Mouse (Mus musculus) adrenal gland, postnatal 25 days (tissue): ENCODE data around the gene Gm5431. TPM values are rescaled to one million over a fixed set of nuclear protein-coding genes. Genes with fewer than 3 reads are reported as not detected.
A peak's percentile ranks its signal among the peaks of the same experiment; 100 is the strongest.
"Not testable (repeated sequence)": the region's sequence is repeated elsewhere in the genome, so short reads cannot be mapped to it uniquely, and the experiment has no call there.

ENCODE experiments used
- DNase-seq: peaks from one replicate; pipeline ENCODE4 v3.0.0; 2021; ENCODE audit warnings: mixed read lengths
- total RNA-seq: library from RNA; stranded (reverse); gene quantifications from 2 replicates; pipeline ENCODE4 v1.2.3, GENCODE M21; 2021

Gm5431 gene
- total RNA-seq, 1 experiment from 2014 or later = 1.3 TPM

DNA sequence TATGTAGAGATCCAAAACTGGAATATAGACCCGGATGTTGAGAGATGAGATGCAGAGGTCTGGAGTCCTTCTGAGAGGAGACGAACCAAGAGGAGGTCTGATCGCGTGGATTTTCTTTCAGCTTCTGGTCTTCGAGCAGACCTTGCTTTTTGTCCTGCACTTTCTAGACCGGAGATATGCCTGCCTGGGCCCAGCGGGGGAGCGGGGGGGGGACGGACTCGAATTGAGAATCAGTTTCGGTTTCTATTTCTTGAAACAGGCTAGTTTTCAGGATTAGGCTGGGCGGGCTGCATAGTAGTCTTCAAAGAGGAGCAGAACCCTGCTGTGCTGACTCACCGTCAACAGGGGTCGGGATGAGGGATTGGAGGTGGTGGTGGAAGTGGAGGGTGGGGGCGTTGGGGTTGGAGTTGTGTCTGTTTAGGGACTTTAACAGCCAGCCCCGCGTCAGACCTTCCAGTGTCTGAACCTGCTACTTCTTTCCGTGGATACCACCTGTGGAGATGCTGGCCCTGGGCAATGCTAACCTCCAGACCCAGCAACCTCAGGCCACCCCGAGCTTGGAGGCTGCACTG is 30.7 kb downstream of the Gm5431 start, which contains the start of gene Irgm1:
Gene Irgm1, minus strand, starts transcription at position 483 of the 572 bp plus-strand sequence.
- peak; percentile 72 for DNase-seq

- no peak for DNase-seq
Observed at GRCm38 (mm10) chr11:48870781-48871180, 31.2 kb downstream of the Gm5431 start.

DNA sequence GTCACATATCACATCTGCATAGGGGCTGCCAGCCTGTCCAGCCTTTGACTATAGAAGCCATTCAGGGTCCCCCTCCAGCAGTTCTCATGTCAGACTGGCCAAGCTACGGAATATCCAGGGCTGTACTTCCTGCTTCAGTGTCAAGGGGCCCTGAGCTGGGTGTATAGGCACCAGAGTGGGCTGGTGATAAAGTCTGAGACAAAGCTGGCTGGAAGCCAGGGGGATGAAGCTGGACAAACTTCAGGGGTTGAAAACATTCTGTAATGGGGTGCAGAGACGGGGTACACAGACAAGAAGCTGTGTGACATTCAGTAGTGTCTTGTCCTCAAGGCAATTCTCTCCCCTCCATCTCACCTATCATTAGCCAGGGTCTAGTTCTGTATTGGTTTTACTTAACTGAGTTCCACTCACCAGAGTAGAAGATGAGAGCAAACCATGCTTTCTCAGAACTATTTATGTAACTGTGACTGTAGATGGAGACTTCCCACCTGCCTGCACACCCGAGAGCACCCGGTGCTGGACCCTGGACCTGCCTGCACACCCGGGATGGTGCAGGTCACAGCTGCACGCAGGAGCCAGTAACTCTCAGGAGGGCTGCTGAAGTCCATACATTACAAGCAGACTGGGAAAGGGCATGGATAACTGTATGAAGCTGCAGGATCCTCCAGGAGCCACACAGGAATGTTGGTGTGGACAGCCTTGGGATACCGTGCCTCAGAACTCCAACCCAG is 32.5 kb downstream of the Gm5431 start:
- DNase-seq = no peak

GRCm38 (mm10) chr11:48866481-48866880 is 35.5 kb downstream of the Gm5431 start:
- no peak for DNase-seq

DNA sequence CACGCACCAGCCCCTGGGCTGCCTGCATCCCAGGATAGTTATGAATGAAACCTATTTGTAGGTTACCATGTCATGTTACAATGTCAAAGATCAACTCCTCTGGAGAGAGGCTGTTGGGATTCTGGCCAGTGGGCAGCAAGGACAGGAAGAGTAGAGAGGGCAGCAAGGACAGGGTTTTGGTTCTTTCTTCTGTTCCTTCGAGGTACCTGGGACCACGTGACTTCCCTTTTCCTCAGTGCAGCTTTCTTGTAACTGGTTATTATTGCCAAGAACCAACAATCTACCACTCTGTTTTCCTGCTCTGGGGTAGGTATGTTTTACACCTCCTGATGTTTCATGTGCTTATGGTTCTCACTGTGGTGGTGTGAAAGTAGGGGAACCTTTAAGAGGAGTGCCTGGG is 38.2 kb downstream of the Gm5431 start:
- no peak for DNase-seq

DNA sequence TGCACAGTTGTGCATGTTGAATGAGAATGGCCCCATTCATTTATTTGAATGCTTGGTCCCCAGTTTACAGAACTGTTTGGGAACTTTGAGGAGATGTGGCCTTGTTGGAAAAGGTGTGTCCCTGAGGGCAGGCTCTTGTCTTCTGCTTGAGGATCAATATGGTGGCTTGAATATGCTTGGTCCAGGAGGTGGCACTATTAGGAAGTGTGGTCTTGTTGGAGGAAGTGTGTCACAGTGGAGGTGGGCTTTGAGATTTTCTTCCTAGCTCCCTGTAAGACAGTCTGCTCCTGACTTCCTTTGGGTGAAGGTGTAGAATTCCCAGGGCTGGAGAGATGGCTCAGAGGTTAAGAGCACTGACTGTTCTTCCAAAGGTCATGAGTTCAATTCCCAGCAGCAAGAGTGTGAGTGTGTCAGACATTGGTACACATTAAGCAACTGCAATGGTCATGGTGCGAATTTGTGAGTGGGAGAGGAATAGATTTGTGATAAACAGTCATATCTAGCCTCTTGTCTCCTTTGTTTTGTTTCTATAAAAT is 39.2 kb downstream of the Gm5431 start:
- DNase-seq = no peak

DNA sequence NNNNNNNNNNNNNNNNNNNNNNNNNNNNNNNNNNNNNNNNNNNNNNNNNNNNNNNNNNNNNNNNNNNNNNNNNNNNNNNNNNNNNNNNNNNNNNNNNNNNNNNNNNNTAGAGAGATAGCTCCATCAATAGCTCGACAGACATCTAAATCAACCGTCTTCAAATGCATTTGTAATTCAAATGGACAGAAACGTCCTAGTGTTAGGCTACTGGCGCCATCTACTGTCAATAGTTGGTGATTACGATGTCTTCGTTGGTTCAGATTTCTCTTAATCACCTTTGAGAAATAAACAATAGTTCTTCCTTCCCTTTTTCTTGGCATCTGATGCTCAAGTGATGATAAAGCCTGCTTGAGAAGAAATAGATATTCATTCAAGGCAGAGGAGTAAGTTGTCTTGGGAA is 43.0 kb downstream of the Gm5431 start:
- DNase-seq = peak; percentile 20

- peak; percentile 86 for DNase-seq
Observed at GRCm38 (mm10) chr11:48853474-48854180, 48.4 kb downstream of the Gm5431 start.

GRCm38 (mm10) chr11:48852624-48853473 is 49.2 kb downstream of the Gm5431 start:
- no peak for DNase-seq

GRCm38 (mm10) chr11:48852190-48852589 is 49.8 kb downstream of the Gm5431 start:
- DNase-seq = no peak

- no peak for DNase-seq
Observed at GRCm38 (mm10) chr11:48851270-48851995, 50.6 kb downstream of the Gm5431 start.

DNA sequence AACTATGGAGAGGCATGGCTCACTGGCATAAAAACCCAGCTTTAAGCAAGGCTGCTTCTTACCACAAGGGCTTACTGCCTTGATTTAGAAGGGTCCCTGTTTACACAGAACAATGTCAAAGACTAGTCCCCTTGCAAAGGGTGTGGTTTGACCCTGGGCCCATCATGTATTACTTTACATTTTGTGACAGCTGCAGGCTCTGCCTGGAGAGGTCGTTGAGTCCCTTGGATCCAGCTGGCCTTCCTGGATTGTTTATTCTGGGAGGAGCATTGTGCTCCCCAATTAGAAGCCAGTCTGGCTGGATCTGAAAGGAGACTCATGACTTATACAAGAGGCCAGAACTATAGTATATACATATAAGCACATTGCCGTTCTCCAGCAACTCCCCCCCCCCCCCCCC is 51.8 kb downstream of the Gm5431 start:
- no peak for DNase-seq

DNA sequence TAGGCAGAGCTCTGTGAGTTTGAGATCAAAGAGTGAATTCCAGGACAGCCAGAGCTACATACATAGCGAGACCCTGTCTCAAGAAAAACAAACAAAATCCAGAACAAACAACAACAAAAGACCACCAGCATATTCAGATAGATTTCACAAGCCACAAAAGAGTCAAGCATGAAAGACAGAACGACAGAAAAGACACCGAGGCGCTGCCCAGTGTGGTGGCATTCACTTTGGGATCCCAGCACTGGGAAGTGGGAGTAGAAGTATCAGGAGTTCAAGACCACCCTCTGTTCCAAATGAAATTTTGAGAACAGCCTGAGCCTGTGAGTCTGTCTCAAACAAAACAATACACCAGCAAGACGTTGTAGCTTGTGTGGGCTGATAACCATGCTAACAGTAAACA is 55.1 kb downstream of the Gm5431 start:
- no peak for DNase-seq

DNA sequence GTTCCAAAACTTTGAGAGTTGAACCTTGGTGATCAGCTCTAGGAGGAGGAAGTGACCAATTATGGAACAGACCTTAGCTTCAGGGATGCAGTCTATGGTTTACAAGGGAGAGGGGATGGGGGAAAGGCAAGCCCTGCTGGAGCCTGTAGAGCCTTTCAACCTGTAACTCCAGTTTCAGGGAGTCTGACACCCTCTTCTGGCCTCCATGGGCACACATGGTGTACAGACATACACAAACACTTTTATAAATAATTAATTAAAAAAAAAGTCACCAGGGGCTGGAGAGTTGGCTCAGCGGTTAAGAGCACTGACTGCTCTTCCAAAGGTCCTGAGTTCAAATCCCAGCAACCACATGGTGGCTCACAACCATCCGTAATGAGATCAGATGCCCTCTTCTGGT is 55.7 kb downstream of the Gm5431 start:
- DNase-seq = not testable (repeated sequence)

GRCm38 (mm10) chr11:48845244-48845815 is 56.7 kb downstream of the Gm5431 start:
- no peak for DNase-seq

GRCm38 (mm10) chr11:48844309-48844708 is 57.7 kb downstream of the Gm5431 start:
- DNase-seq = no peak

- DNase-seq = no peak
Observed at GRCm38 (mm10) chr11:48843202-48843601, 58.8 kb downstream of the Gm5431 start.

GRCm38 (mm10) chr11:48842378-48842792 is 59.6 kb downstream of the Gm5431 start:
- no peak for DNase-seq

- DNase-seq = no peak
Observed at GRCm38 (mm10) chr11:48841213-48841612, 60.8 kb downstream of the Gm5431 start.

DNA sequence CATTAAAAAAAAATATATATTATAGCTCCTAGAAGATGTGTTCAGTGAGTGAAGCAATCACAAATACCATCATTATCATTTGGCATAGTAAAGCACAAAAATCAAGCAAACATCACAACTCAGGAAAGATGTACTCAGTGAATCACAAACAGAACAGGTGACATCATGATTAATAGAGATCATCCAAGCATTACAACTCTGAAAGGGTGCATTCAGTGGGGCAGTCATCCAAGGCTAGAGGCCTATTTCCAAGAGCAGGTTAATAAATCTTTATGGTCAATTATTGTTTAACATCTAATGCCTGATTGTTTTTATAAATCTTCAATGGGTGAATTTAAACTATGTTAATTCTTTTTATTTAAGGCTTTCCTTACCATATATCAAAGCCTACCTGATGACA is 61.2 kb downstream of the Gm5431 start:
- DNase-seq = no peak
